Comparison of ENCODE assay signal across 8 mouse cellular contexts in the genomic region with DNA sequence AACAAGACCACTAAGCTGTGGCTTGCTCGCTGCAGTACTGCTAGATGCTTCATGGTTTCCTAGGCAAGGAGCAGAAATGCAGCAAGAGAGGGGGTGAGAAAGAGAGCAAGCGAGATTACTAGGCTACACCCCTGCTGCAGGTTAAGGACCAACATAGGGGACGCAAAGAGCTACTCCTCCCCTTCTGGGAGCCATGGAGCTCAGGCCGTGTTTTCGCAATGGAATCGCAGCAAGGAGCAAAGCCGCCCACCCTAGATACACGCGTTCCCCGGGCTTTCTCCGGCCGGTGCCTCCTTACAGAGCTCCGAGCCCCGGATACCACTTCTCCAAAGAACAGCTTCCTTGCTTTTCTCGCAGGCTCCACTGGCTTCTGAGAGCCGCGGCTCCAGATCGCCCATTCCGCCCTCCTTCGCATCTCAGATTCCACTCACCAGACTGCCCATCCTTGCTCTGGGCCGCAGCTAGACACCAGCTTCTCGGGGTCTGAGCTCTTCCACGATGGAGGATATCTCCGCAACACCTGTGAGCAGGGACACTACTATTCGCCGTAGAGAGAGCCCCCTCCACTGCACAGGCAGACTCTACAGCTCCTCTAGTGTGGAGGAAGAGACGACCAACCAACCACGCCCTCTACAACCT. TPM values are rescaled to one million over a fixed set of nuclear protein-coding genes. Genes with fewer than 3 reads are reported as not detected.
A peak's percentile ranks its signal among the peaks of the same experiment; 100 is the strongest.
DNase-seq lines count a peak whose midpoint lies in the region; ATAC-seq and TF ChIP-seq lines count a peak whose summit lies in the region.

A gene (minus strand): TSS at position 629 of the 639 bp plus-strand sequence.

- H3K27ac ChIP-seq in hindbrain, embryonic 11.5 days (ENCODE audit: low read depth, low read length), result peak within 1 kb of the TSS; percentile 73
- peak within 1 kb of the TSS; percentile 98 for H3K27ac ChIP-seq in neural tube, embryonic 15.5 days (replicated peaks)

- peak; percentile 95 for TF ChIP-seq POLR2A in lung, adult 2 months (IDR thresholded peaks at IDR 0.05; ENCODE audit: borderline replicate concordance, extremely low read depth, low read depth, low read length)

- no peaks in the 10 kb centered on the region for H3K9me3 ChIP-seq in hindbrain, embryonic 11.5 days (ENCODE audit: control insufficient read depth, low read length)
- H3K9me3 ChIP-seq in neural tube, embryonic 15.5 days (replicated peaks), result no peaks in the 10 kb centered on the region

- peak within 1 kb of the TSS; percentile 55 for H3K4me3 ChIP-seq in hindbrain, embryonic 11.5 days (ENCODE audit: low read depth, low read length)
- peak within 1 kb of the TSS; percentile 68 for H3K4me3 ChIP-seq in lung, adult 2 months (replicated peaks; ENCODE audit: extremely low read depth, low read depth, low read length)
- peak within 1 kb of the TSS; percentile 77 for H3K4me3 ChIP-seq in neural tube, embryonic 15.5 days (replicated peaks)

- H3K4me1 ChIP-seq in hindbrain, embryonic 11.5 days (replicated peaks; ENCODE audit: control insufficient read depth, insufficient read depth, low read length), result no peaks in the 10 kb centered on the region
- peaks cover 5% of the 10 kb centered on the region for H3K4me1 ChIP-seq in lung, adult 2 months (ENCODE audit: control insufficient read depth, insufficient read depth, low read length)
- H3K4me1 ChIP-seq in neural tube, embryonic 15.5 days, result peaks cover 15% of the 10 kb centered on the region

- peak; percentile 28; the same call in 1 of the 2 replicates for TF ChIP-seq CTCF in lung, adult 2 months (IDR thresholded peaks at IDR 0.05; ENCODE audit: insufficient read depth, low read length)

- WGBS in hindbrain, embryonic 11.5 days, result 1% methylated on average over 28 of the region's 28 CpGs
- WGBS in lung, adult 2 months, result under 1% methylated on average over 28 of the region's 28 CpGs
- 1% methylated on average over 28 of the region's 28 CpGs for WGBS in neural tube, embryonic 15.5 days

- H3K27me3 ChIP-seq in hindbrain, embryonic 11.5 days (ENCODE audit: control insufficient read depth, insufficient read depth, low read length), result no peaks in the 10 kb centered on the region
- no peaks in the 10 kb centered on the region for H3K27me3 ChIP-seq in neural tube, embryonic 15.5 days (replicated peaks)

- H3K36me3 ChIP-seq in hindbrain, embryonic 11.5 days (ENCODE audit: control insufficient read depth, insufficient read depth, low read length), result no peaks in the 10 kb centered on the region
- no peaks in the 10 kb centered on the region for H3K36me3 ChIP-seq in neural tube, embryonic 15.5 days

- ATAC-seq in hindbrain, embryonic 11.5 days (ENCODE audit: low FRiP score), result peak; percentile 94
- peak; percentile 98 for ATAC-seq in neural tube, embryonic 15.5 days (ENCODE audit: low FRiP score)

- H3K4me2 ChIP-seq in hindbrain, embryonic 11.5 days (replicated peaks; ENCODE audit: low read depth, low read length), result peak within 1 kb of the TSS; percentile 74
- peak within 1 kb of the TSS; percentile 54 for H3K4me2 ChIP-seq in neural tube, embryonic 15.5 days

- H3K9ac ChIP-seq in hindbrain, embryonic 11.5 days (ENCODE audit: low read depth, low read length), result peak within 1 kb of the TSS; percentile 66
- peak within 1 kb of the TSS; percentile 88 for H3K9ac ChIP-seq in neural tube, embryonic 15.5 days (replicated peaks)

- peak; percentile 52 for DNase-seq in Muller cell, postnatal 12 days (ENCODE audit: inconsistent ontology term)
- peak; percentile 82 to 85 for DNase-seq in cerebellum, postnatal 10 days
- DNase-seq in frontal cortex, postnatal 25 days (ENCODE audit: low spot score in 2 of 2), result peak; percentile 43 to 53
- DNase-seq in hindbrain, embryonic 11.5 days (ENCODE audit: low spot score), result peak; percentile 68
- DNase-seq in layer of hippocampus, adult 9-10 months (ENCODE audit: low spot score), result peak; percentile 32
- peak; percentile 68 for DNase-seq in lung, adult 2 months
- peak; percentile 16 for DNase-seq in testis, postnatal 14 days (ENCODE audit: low spot score)

RNA-seq across cellular contexts. Expression of the gene that starts here (rescaled TPM):
- polyA plus RNA-seq in hindbrain, embryonic 11.5 days (2014; fragmentation: Nextera tagmentation; extraction: Ambion mirVana), result 49.4 and 52.9 TPM in 2 replicates
- polyA plus RNA-seq in lung, adult 2 months (2012; rRNA removed), result 207 and 212 TPM in 2 replicates
- polyA plus RNA-seq in neural tube, embryonic 15.5 days (2015; fragmentation: Nextera tagmentation; extraction: Ambion mirVana), result 293 and 354 TPM in 2 replicates

Comparison
In these comparisons a context has a peak if more than half of its experiments do, and no peak if none do; other contexts are left out.
1. Peak in every context shown above with its lines: DNase-seq, ATAC-seq, H3K4me3 ChIP-seq and H3K27ac ChIP-seq.
2. DNase-seq: peak in every context shown above with its lines; median percentile 84 in cerebellum, postnatal 10 days; 68 in hindbrain, embryonic 11.5 days; 68 in lung, adult 2 months; 52 in Muller cell, postnatal 12 days; 48 in frontal cortex, postnatal 25 days; 32 in layer of hippocampus, adult 9-10 months; 16 in testis, postnatal 14 days.